In the genomic region with DNA sequence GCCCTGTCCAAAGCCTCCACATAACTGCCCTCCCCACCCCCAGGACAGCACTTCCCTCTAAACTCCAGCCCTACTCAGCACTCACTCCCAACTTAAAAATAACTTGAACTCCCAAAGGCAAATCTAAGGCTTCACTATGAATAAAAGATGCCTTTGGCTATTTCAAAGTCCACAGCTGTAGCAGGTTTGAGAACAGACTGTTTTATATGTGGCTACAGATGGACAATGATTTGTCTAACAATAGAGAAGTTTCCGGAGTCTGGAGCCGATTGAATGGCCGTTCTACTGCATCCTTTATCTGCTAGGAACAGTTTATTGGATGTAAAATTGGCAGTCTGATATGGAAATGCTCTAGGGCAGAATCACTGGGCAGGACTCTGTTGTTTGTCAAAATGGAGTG, we compare ENCODE assay signal across 12 mouse cellular contexts.
"Had no signal": no experiment of that assay in that cellular context is flagged by ENCODE, and none has a peak within 500 bp of the region (broad histone marks: within the 10 kb centered on the region; RNA-seq: fewer than 3 reads in every experiment).

No protein-coding gene starts in this region.

- H3K4me2 ChIP-seq: liver, embryonic 11.5 days; liver, embryonic 15.5 days; lung, embryonic 14.5 days; neural tube, embryonic 12.5 days had no signal

- H3K9ac ChIP-seq: liver, embryonic 15.5 days; lung, embryonic 14.5 days; neural tube, embryonic 12.5 days had no signal

- H3K27ac ChIP-seq: liver, embryonic 15.5 days; midbrain, embryonic 10.5 days; neural tube, embryonic 12.5 days had no signal

- H3K36me3 ChIP-seq: liver, embryonic 15.5 days; midbrain, embryonic 10.5 days; neural tube, embryonic 12.5 days had no signal

- H3K9me3 ChIP-seq: liver, embryonic 15.5 days; midbrain, embryonic 10.5 days; neural tube, embryonic 12.5 days had no signal

- H3K4me3 ChIP-seq: liver, embryonic 15.5 days; midbrain, embryonic 10.5 days; neural tube, embryonic 12.5 days had no signal

- H3K27me3 ChIP-seq: liver, embryonic 15.5 days; neural tube, embryonic 12.5 days had no signal

- DNase-seq: kidney, postnatal 10 days; left cerebral cortex, postnatal 4 days; lung, embryonic 14.5 days; lung, postnatal 10 days; lung, postnatal 4 days; midbrain, embryonic 14.5 days; thymus, adult 18-20 months; thymus, postnatal 14 days had no signal
